In genomic region chr17:25968176-25968575, GRCm38 (mm10) we compare ENCODE assay signal across 16 mouse cellular contexts. TPM values are rescaled to one million over a fixed set of nuclear protein-coding genes. Genes with fewer than 3 reads are reported as not detected.
DNase-seq lines count a peak whose midpoint lies in the region; ATAC-seq and TF ChIP-seq lines count a peak whose summit lies in the region.
"Had no signal": no experiment of that assay in that cellular context is flagged by ENCODE, and none has a peak within 500 bp of the region (broad histone marks: within the 10 kb centered on the region; RNA-seq: fewer than 3 reads in every experiment).

No protein-coding gene starts in this region.

- H3K4me2 ChIP-seq in intestine, embryonic 14.5 days (ENCODE audit: low read length): no peak overlapping the region
- no peak overlapping the region for H3K4me2 ChIP-seq in lung, postnatal 0 days (replicated peaks; ENCODE audit: low read depth, low read length)
- H3K4me2 ChIP-seq: forebrain, embryonic 12.5 days; midbrain, embryonic 12.5 days had no signal

- intact Hi-C loops in gastrocnemius, adult 2 months (cut with DNase I): no loop called here

- no peaks in the 10 kb centered on the region for H3K27me3 ChIP-seq in intestine, embryonic 14.5 days (replicated peaks; ENCODE audit: control insufficient read depth, insufficient read depth, low read length)
- H3K27me3 ChIP-seq in lung, postnatal 0 days (replicated peaks; ENCODE audit: insufficient read depth, low read length): no peaks in the 10 kb centered on the region
- H3K27me3 ChIP-seq: forebrain, embryonic 12.5 days; midbrain, embryonic 12.5 days had no signal

- H3K9me3 ChIP-seq in intestine, embryonic 14.5 days (ENCODE audit: control insufficient read depth, low read length): no peaks in the 10 kb centered on the region
- H3K9me3 ChIP-seq in lung, postnatal 0 days (ENCODE audit: low read length): no peaks in the 10 kb centered on the region
- H3K9me3 ChIP-seq: forebrain, embryonic 12.5 days; midbrain, embryonic 12.5 days had no signal

- H3K36me3 ChIP-seq in intestine, embryonic 14.5 days (ENCODE audit: control insufficient read depth, insufficient read depth, low read length): peaks cover 13% of the 10 kb centered on the region
- no peaks in the 10 kb centered on the region for H3K36me3 ChIP-seq in lung, postnatal 0 days (ENCODE audit: insufficient read depth, low read length)

- H3K27ac ChIP-seq in cortical plate, adult 2 months (ENCODE audit: insufficient read depth, low read length): 0 out of 2 replicates have a peak overlapping the region, but pooled peaks have one; percentile 17
- H3K27ac ChIP-seq in intestine, embryonic 14.5 days (ENCODE audit: low read depth): peak overlapping the region; percentile 6; the same call in 1 of the 2 replicates
- H3K27ac ChIP-seq in lung, postnatal 0 days (ENCODE audit: low read length): 0 out of 2 replicates have a peak overlapping the region, but pooled peaks have one; percentile 34
- no peak overlapping the region for H3K27ac ChIP-seq in gastrocnemius, adult 2 months
- H3K27ac ChIP-seq: forebrain, embryonic 12.5 days; midbrain, embryonic 12.5 days had no signal

- no peak for TF ChIP-seq POLR2A in cortical plate, adult 2 months (IDR thresholded peaks at IDR 0.05; ENCODE audit: extremely low read depth, insufficient read depth, low read length)

- no peak overlapping the region for H3K4me3 ChIP-seq in cortical plate, adult 2 months (ENCODE audit: insufficient read depth, low read length)
- H3K4me3 ChIP-seq in intestine, embryonic 14.5 days (ENCODE audit: low read depth, low read length): no peak overlapping the region
- H3K4me3 ChIP-seq in lung, postnatal 0 days (ENCODE audit: low read depth, low read length): no peak overlapping the region
- no peak overlapping the region for H3K4me3 ChIP-seq in gastrocnemius, adult 2 months
- H3K4me3 ChIP-seq: forebrain, embryonic 12.5 days; midbrain, embryonic 12.5 days had no signal

- peak; percentile 81 for ATAC-seq in intestine, embryonic 14.5 days (replicated peaks; ENCODE audit: low FRiP score, low TSS enrichment, low read depth)
- peak; percentile 87 for ATAC-seq in lung, postnatal 0 days
- ATAC-seq: inflammation-experienced regulatory T-cells, adult 6 months had no signal

- no peak for TF ChIP-seq CTCF in cortical plate, adult 2 months (IDR thresholded peaks at IDR 0.05; ENCODE audit: extremely low read depth, insufficient read depth, low read length)
- TF ChIP-seq CTCF in lung, postnatal 0 days (IDR thresholded peaks at IDR 0.05): no peak
- TF ChIP-seq CTCF in gastrocnemius, adult 2 months (IDR thresholded peaks at IDR 0.05): no peak

- no peak for TF ChIP-seq EP300 in lung, postnatal 0 days (IDR thresholded peaks at IDR 0.05)

- H3K4me1 ChIP-seq in cortical plate, adult 2 months (ENCODE audit: control insufficient read depth, insufficient read depth, low read length): no peaks in the 10 kb centered on the region
- H3K4me1 ChIP-seq in intestine, embryonic 14.5 days (replicated peaks; ENCODE audit: control insufficient read depth, insufficient read depth, low read length): peaks cover 14% of the 10 kb centered on the region
- H3K4me1 ChIP-seq in lung, postnatal 0 days (ENCODE audit: insufficient read depth, low read depth, low read length): 0 out of 2 replicates have a peak, but pooled peaks cover 7% of the 10 kb centered on the region
- H3K4me1 ChIP-seq: forebrain, embryonic 12.5 days had no signal

- DNase-seq in intestine, embryonic 14.5 days (ENCODE audit: low spot score): no peak
- peak; percentile 69 to 84 for DNase-seq in kidney, postnatal 36 days
- DNase-seq in lung, postnatal 0 days (ENCODE audit: low spot score): peak; percentile 82
- DNase-seq in T-cell, adult 2 months (ENCODE audit: low spot score): no peak
- no peak for DNase-seq in gastrocnemius, adult 2 months
- no peak for DNase-seq in spleen, postnatal 10 days (ENCODE audit: low spot score in 2 of 2)
- DNase-seq: embryo, embryonic 11 days; left cerebral cortex, postnatal 4 days; right cerebral cortex, postnatal 14 days; thymus, adult 2 months had no signal

- no peak overlapping the region for H3K9ac ChIP-seq in intestine, embryonic 14.5 days (ENCODE audit: low read length)
- H3K9ac ChIP-seq in lung, postnatal 0 days (replicated peaks; ENCODE audit: low read depth): no peak overlapping the region
- H3K9ac ChIP-seq: forebrain, embryonic 12.5 days; midbrain, embryonic 12.5 days had no signal

- WGBS in intestine, embryonic 14.5 days: 67% methylated on average over 1 of the region's 1 CpGs
- WGBS in lung, postnatal 0 days: 58% methylated on average over 1 of the region's 1 CpGs

RNA-seq across cellular contexts. Expression of gene A930017K11Rik, which starts 15.8 kb away (rescaled TPM):
- polyA plus RNA-seq in cortical plate, adult 2 months (2012; rRNA removed): 0.79 and 0.92 TPM in 2 replicates
- polyA plus RNA-seq in intestine, embryonic 14.5 days (2014; fragmentation: Nextera tagmentation; extraction: Ambion mirVana): 0.28 TPM in 1 of 2 replicates, not detected in the other
- not detected in 2 replicates for polyA plus RNA-seq in lung, postnatal 0 days (2015; fragmentation: Nextera tagmentation; extraction: Ambion mirVana)
- total RNA-seq in gastrocnemius, adult 2 months (2021): not detected
- total RNA-seq: granulocyte monocyte progenitor cell, adult 5-6 weeks; left cerebral cortex, postnatal 4 days had no signal
- polyA plus RNA-seq: inflammation-experienced regulatory T-cells, adult 6 months had no signal

RNA-seq across cellular contexts. Expression of gene Capn15, which starts 17.4 kb away (rescaled TPM):
- polyA plus RNA-seq in cortical plate, adult 2 months (2012; rRNA removed): 45.8 and 48.0 TPM in 2 replicates
- polyA plus RNA-seq in intestine, embryonic 14.5 days (2014; fragmentation: Nextera tagmentation; extraction: Ambion mirVana): 23.4 and 23.5 TPM in 2 replicates
- 12.7 and 13.9 TPM in 2 replicates for polyA plus RNA-seq in lung, postnatal 0 days (2015; fragmentation: Nextera tagmentation; extraction: Ambion mirVana)
- 1 to 10 TPM; 6.0 to 9.4 TPM for total RNA-seq in gastrocnemius, adult 2 months (2021)

RNA-seq across cellular contexts. Expression of gene Nhlrc4, which starts 23.4 kb away (rescaled TPM):
- 1.1 and 1.9 TPM in 2 replicates for polyA plus RNA-seq in cortical plate, adult 2 months (2012; rRNA removed)
- polyA plus RNA-seq in intestine, embryonic 14.5 days (2014; fragmentation: Nextera tagmentation; extraction: Ambion mirVana): not detected in 2 replicates
- 4.5 and 4.9 TPM in 2 replicates for polyA plus RNA-seq in lung, postnatal 0 days (2015; fragmentation: Nextera tagmentation; extraction: Ambion mirVana)
- not detected for total RNA-seq in gastrocnemius, adult 2 months (2021)
- total RNA-seq: granulocyte monocyte progenitor cell, adult 5-6 weeks; left cerebral cortex, postnatal 4 days had no signal
- polyA plus RNA-seq: inflammation-experienced regulatory T-cells, adult 6 months; neural tube, embryonic 14.5 days had no signal

RNA-seq across cellular contexts. Expression of gene Pigq, which starts 23.4 kb away (rescaled TPM):
- polyA plus RNA-seq in cortical plate, adult 2 months (2012; rRNA removed): 156 and 159 TPM in 2 replicates
- 59.9 and 60.8 TPM in 2 replicates for polyA plus RNA-seq in intestine, embryonic 14.5 days (2014; fragmentation: Nextera tagmentation; extraction: Ambion mirVana)
- polyA plus RNA-seq in lung, postnatal 0 days (2015; fragmentation: Nextera tagmentation; extraction: Ambion mirVana): 36.9 and 37.5 TPM in 2 replicates
- total RNA-seq in gastrocnemius, adult 2 months (2021): 10 to 100 TPM; 21.0 to 28.6 TPM

RNA-seq across cellular contexts. Expression of gene Rab40c, which starts 48.6 kb away (rescaled TPM):
- polyA plus RNA-seq in cortical plate, adult 2 months (2012; rRNA removed): 68.9 and 71.1 TPM in 2 replicates
- 14.2 and 14.6 TPM in 2 replicates for polyA plus RNA-seq in intestine, embryonic 14.5 days (2014; fragmentation: Nextera tagmentation; extraction: Ambion mirVana)
- polyA plus RNA-seq in lung, postnatal 0 days (2015; fragmentation: Nextera tagmentation; extraction: Ambion mirVana): 19.3 and 21.7 TPM in 2 replicates
- total RNA-seq in gastrocnemius, adult 2 months (2021): 1 to 10 TPM; 8.1 to 9.5 TPM

Comparison
In these comparisons a context has a peak if more than half of its experiments do, and no peak if none do; other contexts are left out.
1. DNase-seq: peak in kidney, postnatal 36 days (2 of 2) and lung, postnatal 0 days (single experiment); none in intestine, embryonic 14.5 days (single experiment), T-cell, adult 2 months (single experiment), gastrocnemius, adult 2 months (single experiment) and spleen, postnatal 10 days (0 of 2).